Mouse (Mus musculus) kidney, postnatal 10 days (tissue): ENCODE measurements around the gene Sinhcaf.
"Not testable (repeated sequence)": the region's sequence is repeated elsewhere in the genome, so short reads cannot be mapped to it uniquely, and the experiment has no call there.

ENCODE experiments used
- DNase-seq: peaks from one replicate; pipeline ENCODE4 v3.0.0; 2021; ENCODE audit warnings: mixed read lengths

The Sinhcaf gene

DNA sequence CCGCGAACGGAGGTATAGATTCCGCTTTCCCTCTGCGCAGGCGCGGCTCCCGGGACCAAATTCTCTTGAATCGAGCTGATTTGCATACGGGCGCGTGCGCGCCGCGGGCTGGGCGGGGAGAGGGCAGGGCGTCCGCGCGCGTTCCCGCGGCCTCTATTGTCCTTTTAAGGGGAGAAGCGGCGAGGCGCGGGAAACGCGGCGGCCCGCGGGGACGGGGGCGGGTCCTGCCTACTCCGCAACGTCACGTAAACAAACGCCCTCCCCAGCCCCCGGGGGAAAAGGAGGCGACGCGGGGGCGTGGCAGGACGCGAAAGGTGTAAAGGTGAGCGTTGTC lies at the start of gene Sinhcaf:
Sinhcaf (minus strand) TSS at position 59 of the 334 bp plus-strand sequence.
- DNase-seq, result peak; percentile 99

DNA sequence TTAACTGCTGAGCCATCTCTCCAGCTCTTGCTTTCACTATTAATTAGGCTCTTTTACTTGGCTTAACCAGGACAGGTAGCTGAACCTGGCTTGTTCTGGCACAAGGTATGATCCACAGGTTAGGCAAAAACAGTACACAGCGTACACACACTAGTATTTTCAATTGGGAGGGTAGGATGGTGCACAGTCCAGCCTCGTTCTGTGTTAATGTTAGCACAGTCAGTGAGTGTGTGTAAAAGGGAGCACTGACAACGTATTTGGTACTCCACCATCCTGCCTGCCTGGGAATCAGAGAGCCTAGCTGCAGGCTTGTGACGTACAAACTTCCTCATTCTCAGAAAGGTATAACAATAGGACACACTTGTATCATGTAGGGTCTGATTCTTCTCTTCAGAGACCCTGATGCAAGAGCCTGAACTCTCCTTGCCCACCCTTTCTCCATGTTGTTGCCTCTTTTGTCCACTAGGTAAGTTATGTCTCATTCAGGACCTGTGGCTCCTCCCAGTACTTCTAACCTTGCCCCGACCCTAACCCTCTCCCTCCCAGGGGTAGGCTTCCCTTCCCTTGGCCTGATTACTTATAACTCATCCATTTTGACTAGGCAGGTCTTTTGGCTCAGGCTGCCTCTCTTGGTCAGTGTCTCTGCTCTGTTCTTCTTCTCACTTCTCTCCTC lies 48.2 kb upstream of the Sinhcaf start:
- DNase-seq, result no peak

- DNase-seq, result peak; percentile 15
These were observed 47.1 kb upstream of the Sinhcaf start for GRCm38 (mm10) chr6:148993117-148994077.

- DNase-seq, result no peak
These were observed 46.3 kb upstream of the Sinhcaf start for GRCm38 (mm10) chr6:148992373-148993116.

- DNase-seq, result peak; percentile 19
These were observed 45.5 kb upstream of the Sinhcaf start for GRCm38 (mm10) chr6:148991660-148992372.

DNA sequence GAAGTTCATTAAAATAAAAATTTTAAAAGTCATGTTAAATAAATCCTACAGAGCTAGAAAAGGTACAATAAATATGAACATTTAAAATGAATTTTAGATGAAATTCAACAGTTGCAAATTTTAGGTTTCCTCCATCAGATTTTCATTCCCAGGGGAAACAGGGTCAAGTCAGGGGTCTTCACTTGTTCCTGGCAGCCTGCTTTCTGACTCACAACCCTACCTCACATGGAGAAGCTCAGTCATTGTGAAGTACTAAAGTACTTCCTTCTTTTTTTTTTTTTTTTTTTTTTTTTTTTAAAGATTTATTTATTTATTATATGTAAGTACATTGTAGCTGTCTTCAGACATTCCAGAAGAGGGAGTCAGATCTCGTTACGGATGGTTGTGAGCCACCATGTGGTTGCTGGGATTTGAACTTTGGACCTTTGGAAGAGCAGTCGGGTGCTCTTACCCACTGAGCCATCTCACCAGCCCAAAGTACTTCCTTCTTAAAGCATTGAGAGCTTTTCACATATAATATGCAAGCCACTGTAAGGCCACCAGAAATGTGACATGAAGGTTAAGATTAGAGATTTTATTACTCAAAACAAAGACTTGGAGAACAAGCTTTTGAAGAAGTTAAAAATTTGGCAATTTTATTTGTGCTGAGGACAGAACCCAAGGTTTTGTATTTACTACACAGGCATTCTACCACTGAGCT lies 43.7 kb upstream of the Sinhcaf start:
- DNase-seq, result not testable (repeated sequence)

DNA sequence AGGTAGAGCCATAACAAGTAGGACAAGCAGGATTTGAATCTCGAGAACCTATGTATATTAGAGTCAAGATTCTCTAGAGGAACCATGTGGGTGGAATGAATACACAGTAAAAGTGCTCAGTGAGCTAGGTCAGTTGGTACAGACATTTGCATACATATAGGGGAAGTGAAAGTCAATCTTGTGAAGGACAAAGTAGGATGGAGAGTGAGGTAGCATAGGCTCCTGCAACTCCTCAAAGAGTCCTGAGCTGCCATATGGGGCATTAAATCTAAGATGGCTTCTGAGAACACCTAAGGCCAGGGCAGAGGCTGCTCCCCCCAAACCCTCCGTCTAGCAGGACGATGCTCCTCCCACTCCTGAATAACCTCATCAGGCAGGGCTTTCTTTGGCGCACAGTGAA lies 39.7 kb upstream of the Sinhcaf start:
- DNase-seq, result no peak

GRCm38 (mm10) chr6:148980495-148980894 lies 34.2 kb upstream of the Sinhcaf start:
- DNase-seq, result no peak

GRCm38 (mm10) chr6:148975096-148975495 lies 28.8 kb upstream of the Sinhcaf start:
- DNase-seq, result no peak

DNA sequence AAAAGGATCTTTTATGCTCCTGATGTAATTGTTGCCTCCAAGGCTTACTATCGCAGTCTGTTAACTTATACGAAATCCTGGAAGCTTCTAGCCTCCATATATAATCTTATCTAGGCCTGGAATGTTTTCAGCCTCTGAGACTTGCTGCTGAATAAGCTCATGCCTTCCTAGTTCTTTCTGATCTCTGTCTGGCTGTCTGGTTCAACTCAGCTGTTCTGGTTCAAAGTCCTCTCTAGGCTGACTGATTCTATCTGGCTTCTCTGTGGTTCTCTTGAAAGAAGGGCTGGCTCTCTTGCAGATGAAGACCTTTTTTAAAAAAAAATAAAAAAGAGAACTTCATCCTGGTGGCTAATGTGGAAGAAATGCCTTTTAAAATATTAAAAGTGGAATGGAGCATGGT lies 26.6 kb upstream of the Sinhcaf start:
- no peak for DNase-seq

- no peak for DNase-seq
These were observed 26.0 kb upstream of the Sinhcaf start for GRCm38 (mm10) chr6:148972059-148972848.

DNA sequence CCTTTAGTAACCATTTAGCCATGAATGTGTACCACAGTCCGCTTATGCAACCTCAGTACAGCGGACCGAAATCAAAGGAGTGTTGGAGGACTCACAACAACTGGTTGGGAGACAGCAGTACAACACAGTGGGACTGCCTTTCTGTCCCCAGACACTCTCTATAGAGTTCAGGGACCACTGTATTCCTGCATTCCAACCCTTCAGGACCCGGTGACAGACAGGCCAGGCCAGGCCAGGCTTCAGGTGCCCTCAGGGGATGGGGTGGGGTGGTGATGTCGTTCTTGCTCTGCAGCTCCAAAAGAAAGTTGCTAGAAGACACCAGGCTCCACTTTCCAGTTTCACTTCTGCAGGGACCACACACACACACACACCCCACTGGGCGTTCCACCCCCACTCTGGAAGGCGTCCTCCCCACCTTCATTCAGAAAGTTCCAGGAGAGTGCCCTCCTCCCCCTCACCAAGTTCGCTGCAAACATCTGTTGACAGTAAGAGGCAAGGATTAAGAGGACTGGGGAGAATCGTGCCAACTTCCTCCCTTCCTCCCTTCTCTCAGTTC lies 25.2 kb upstream of the Sinhcaf start:
- no peak for DNase-seq

DNA sequence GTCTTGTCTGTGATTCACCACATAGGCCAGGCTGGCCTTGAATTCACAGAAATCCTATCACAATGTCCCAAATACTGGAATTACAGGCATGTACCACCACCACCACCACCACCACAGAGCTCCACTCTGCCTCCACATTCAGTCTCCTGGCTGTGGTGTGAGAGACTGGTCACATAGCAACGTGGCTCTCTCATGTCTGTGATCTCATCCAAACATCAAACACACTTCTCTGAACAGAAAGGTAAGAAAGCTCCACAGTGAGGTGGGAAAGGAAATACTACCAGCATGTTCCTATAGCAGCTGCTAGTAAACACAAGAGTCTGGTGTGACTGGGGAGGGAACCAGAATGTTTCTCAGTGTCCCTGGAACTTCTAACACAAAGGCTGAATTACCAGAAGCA lies 15.0 kb upstream of the Sinhcaf start:
- DNase-seq, result no peak

GRCm38 (mm10) chr6:148959540-148960238 lies 13.4 kb upstream of the Sinhcaf start:
- no peak for DNase-seq

DNA sequence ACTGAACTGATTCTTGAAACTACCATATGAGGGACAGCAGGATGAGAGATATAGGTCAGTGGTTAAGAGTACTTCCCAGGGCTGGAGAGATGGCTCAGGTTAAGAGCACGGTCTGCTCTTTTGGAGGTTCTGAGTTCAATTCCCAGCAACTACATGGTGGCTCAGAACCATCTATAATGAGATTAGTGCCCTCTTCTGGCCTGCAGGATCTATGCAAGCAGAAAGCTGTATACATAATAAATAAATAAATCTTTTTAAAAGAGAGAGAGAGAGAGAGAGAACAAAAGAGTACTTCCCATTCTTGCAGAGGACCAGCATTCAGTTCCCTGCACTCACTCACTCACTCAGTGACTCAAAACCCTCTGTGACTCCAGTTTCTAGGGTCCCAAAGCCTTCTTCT lies 12.4 kb upstream of the Sinhcaf start:
- DNase-seq, result no peak

DNA sequence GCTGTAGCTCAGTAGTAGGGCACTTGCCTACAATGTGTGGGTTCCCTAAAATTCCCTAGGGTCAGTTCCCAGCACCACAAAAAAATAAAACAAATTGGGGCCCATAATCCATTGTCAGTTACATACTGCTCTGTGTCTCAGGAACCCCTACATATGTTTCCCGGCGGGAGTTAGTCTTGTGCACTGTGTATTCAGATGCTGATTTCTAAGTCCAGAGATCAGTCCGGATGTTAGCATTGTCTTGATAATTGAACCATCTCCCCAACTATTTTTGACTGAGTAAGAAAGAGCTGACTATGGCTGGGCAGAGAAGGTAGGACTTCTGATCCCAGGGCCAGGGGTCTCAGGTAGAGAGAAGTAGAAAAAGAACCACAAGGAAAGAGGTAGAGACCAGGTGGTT lies 10.8 kb upstream of the Sinhcaf start:
- no peak for DNase-seq

DNA sequence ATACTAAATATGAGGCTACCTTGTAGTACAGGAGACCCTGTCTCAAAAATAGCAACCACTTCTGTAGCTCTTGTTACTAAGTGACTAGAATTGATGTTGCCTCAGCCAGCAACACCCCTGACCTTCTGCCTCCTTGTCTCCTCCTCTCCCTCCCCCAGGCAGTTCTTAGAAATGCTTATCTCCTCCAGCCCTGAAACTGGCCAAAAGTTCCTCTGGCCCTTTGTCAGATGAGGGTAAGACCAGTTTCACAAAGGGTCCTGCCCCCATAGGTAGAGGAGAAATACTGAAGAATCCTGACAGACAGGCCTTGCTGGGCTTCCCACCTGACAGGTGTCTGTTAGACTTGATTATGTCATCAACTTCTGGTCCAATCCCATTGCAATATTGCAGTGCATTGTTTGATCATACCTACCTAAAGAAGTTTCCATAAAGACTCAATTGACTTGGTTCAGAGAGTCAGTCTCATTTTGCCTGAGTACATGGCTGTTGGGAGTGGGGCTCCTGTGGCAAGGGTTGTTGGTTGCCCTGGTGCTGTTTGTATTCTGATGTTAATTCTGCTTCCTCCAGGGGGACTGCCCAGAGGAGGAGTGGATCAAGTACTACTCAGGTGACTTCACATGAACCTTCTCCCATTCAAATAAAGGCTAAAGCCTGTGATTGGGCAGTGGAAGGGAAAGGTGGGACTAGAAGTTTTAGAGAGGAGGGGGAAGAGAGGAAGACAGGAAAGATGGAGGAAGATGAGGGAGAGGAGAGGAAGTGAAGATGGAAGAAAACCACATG lies 9.6 kb upstream of the Sinhcaf start:
- no peak for DNase-seq

- no peak for DNase-seq
These were observed 676 bp upstream of the Sinhcaf start for GRCm38 (mm10) chr6:148946881-148947405.
